Mouse (Mus musculus) embryo, embryonic 9.5 days (tissue): ENCODE measurements at regions not wholly inside any gene's neighbourhood (a gene's known extent, or its start where the extent isn't known, plus 50 kb on each side); places are given as distances from the start of the nearest gene placed in this dataset.

Experiments used
- DNase-seq: peaks from one replicate; pipeline ENCODE4 v3.0.0-alpha.2; 2017; ENCODE audit errors: extremely low spot score

DNA sequence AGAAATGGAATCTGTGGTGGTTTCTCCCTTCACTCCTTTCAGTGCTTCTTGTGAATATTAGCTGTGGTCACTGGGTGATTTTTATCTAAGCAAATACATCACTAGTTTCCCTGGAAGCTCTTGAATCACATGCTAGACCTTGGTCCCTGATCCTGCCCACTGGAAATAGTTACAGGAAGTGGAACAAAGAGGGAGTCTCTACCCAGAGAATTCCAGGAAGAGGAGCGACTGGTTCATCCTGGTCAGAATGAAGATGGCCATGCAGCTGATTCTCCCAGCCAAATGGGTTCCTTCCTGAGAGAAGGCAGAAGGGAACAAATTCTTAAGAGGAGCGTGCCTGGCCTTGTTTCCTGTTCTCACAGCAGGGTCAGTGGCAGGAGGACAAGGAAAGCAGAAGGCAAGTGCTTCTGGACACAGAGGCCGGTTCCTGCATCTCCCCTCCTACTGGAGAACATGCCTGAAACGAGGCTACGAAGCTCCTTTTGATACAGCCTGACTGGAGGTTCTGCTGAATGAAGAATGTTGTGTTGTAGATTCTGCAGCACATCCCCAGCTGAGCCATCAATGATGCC is 264.8 kb upstream of the Sdk2 start:
- DNase-seq: no peak

DNA sequence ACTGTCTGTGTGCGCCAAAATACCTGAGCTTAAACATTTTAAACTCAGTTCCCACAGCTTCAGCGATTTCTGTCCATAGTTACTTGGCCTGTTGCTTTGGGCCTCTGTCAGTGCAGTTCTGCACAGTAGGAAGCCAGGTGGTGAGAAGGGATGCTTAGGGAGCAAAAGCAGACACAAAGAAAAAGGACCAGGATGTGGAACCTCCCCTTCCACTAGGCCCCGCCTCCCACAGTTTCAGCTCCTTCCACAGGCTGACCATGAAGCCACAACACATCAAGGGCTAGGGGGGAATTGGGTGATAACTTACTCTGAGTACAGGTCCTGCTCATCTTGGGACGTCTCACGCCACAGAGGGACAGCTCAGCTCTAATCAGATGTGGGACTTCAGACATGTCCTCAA is 263.5 kb upstream of the Sdk2 start:
- no peak for DNase-seq

DNA sequence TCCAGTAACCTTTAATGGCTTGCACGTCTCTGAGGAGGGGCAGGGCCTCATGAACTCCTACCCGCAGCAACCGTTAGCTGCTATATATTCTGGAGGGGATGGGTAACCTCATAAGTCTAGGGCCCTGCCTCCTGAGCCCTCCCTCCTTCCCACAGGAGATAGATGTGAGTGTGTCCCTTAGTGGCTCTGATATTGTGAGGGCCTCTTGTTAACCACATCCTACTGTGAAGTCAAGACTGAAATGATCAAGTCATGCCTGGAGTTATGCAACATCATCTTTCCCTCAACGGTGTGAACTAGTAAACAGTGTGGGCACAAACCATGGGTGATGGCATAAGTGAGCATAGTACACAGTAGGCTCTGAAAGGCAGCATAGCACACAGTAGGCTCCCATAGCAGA is 255.8 kb upstream of the Sdk2 start:
- DNase-seq: no peak

DNA sequence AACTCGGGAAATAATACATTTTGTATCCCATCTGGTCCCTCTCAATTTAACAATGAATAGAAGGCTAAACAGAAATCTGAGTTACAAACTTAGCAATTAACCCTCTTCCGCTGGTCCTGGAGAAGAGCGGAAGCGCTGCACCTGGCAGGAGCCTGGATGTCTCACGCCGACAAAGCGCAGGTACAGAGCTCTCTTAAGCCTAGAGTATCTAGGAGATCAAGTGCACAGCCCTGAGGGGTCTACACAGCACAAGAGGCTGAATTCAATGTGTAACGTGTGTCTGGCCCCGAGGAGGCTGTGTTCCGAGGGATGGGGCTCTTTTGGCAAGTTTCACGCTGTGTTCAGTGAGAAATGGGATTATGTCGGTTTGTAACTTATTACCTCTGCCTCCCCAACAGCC is 255.1 kb upstream of the Sdk2 start:
- no peak for DNase-seq

GRCm38 (mm10) chr11:114321527-114321926 is 254.7 kb upstream of the Sdk2 start:
- no peak for DNase-seq

- DNase-seq: no peak
Observed at GRCm38 (mm10) chr11:114315274-114315673, 248.4 kb upstream of the Sdk2 start.

DNA sequence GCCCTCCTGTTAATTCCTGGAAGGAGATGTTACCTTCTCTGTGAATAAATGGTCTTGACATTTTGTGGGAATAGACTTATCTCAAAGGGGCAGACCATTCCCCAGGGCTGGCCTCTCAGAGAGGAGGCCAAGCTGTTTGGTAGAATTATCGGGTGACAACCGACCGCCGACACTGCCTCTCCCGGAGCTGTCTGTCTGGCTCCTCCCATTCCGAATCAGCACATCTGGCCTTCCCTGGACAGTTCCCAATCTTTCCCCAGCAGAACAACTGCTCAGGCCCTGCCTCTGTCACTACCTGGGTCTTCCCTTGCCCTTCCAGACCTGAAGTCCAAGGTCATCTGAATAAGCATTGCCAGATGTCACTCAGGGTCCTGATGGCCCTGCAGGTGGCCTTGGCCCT is 246.8 kb upstream of the Sdk2 start:
- DNase-seq: no peak

DNA sequence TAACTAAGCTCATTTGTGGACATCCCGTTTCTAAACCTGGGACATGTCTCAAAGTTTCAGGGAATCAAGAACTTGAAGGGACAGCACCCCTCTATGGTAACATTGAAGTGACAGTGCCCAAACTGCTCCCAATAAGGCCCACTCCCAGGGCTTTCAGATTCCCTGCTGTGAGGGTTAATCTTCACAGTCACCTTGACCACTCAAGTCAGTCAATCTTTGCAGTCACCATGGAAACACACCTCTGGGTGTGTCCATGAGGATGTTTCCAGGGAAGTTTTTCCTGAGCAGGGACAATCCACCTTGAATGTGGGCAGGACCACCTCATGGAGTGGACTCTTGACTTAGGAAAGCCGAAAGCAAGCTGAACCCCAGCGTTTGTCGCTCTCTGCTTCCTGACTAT is 244.8 kb upstream of the Sdk2 start:
- DNase-seq: no peak

- peak; percentile 58 for DNase-seq
Observed at GRCm38 (mm10) chr11:114303636-114304354, 236.9 kb upstream of the Sdk2 start.

- DNase-seq: no peak
Observed at GRCm38 (mm10) chr11:114300611-114301319, 233.9 kb upstream of the Sdk2 start.

DNA sequence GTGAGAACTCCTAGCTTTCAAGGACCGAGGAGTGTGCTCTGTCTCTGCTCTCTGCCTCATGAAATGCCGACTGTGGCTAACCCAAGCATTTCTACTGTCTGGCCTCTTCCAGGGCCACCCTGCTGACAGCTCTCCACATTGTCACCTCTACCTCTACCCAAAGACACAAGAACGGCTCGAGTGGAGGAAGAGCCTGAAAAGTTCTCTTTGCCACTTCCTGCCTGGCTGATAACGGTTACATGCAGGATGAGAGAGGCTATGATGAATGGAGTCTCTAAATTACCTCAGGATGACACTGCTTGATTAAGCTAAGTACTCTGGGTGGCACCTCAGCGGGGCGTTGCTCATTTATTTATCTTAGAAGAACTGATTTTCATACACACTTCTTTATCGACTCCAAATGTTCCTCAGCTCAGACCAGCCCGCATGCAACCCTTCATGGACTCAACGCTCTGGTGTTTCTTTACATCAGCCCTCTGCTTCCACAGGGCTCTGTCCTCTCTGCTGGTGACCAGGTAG is 230.0 kb upstream of the Sdk2 start:
- no peak for DNase-seq

DNA sequence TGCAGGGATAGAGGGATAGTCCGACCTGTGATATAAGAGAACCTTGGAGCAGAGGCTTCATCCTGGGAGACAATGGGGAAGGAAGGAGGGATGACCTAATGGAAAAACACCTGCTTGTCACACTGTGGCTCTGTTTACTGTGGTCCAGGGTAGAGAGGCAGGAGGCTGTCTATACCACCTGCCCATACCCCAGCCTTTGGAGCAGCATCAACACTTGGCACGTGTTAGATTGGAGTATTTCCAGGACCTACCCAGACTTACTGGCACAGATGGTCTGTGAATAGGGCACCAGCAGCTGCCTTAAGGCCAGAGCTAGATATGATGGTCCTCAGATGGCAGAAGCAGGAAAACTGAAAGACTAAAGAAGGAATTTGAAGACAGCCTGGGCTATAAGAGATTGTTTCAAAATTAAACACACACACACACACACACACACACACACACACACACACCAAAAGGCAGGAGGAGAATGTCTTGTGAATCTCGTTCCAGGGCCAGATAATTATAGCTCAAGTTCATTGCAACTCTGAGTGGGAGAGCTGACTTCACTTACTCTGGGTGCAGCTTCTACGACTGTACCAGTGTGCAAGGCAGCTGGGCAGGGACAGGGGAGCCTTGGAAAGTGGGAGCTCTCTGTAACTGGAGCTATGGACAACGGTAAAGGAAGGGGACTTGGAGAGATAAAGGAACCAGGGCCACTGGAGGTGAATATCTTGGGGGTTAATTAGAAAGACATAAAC is 227.8 kb upstream of the Sdk2 start:
- no peak for DNase-seq

DNA sequence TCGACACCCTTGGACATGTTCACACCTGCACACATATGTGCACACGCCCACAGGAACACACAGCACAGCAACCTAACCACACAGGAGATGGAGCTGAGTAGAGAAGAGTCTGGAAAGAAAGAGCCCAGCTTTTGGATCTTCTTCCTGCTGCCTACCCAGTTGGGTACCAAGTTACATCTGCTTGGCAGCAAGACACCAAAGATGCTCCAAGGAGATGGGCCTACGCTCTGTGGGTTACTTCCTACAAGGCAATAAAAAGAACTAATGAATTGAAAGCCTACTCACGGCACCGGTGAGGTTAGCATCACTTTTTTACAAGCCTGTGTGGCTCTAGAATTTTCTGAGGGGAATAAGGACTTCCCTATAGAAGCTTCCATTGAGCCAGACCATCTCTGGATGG is 224.4 kb upstream of the Sdk2 start:
- DNase-seq: no peak

DNA sequence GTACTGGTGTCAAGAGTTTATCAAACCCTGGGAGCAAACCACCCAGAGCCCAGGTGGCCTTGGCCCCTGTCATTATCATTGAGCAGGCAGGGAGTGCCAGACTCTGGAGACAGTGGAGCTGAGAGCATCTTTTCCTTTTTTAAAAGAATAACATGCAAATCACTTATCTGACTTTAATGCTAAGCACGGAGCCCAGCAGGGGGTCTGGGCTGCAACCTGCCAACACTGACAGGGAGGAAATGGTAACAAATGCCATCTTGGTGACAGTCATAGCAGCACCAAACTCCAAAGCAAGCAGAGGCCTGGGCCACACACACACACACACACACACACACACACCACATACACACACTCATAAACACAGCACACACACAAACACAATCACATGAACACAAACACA is 223.1 kb upstream of the Sdk2 start:
- DNase-seq: no peak

GRCm38 (mm10) chr11:114284820-114285666 is 218.2 kb upstream of the Sdk2 start:
- DNase-seq: no peak

- DNase-seq: peak; percentile 22
Observed at GRCm38 (mm10) chr11:114283208-114283607, 216.4 kb upstream of the Sdk2 start.

GRCm38 (mm10) chr11:114282566-114282965 is 215.7 kb upstream of the Sdk2 start:
- DNase-seq: no peak

- DNase-seq: no peak
Observed at GRCm38 (mm10) chr11:114281846-114282245, 215.0 kb upstream of the Sdk2 start.

GRCm38 (mm10) chr11:114281041-114281695 is 214.3 kb upstream of the Sdk2 start:
- no peak for DNase-seq

GRCm38 (mm10) chr11:114277513-114278304 is 210.9 kb upstream of the Sdk2 start:
- DNase-seq: no peak
